Comparison of ENCODE assay signal across 8 mouse cellular contexts in the genomic region with DNA sequence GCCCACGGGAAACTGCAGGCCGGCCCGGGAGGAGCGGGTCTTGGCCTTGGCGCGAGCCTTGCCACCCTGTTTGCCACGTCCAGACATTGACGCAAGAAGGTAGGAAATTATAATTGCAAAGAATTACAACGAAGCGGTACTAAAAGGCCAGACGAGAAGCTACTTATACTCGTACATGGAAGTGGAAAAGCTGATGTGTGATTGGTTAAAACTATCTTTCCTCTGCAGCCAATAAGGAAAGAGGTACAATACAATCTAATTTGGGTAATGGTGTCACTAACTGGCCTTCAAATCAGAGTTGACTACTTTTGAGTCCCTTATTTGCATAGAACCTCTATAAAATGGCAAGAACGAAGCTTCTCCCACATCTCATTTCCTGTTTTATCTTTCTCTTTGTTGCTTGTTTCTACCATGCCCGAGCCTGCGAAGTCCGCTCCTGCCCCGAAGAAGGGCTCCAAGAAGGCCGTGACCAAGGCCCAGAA. TPM values are rescaled to one million over a fixed set of nuclear protein-coding genes. Genes with fewer than 3 reads are reported as not detected.
DNase-seq lines count a peak whose midpoint lies in the region; ATAC-seq and TF ChIP-seq lines count a peak whose summit lies in the region.

A gene (minus strand): TSS at position 199 of the 482 bp plus-strand sequence.
A gene (plus strand): TSS at position 375 of the 482 bp plus-strand sequence.

- peak; percentile 89 for DNase-seq in CD4-positive, CD25-positive, alpha-beta regulatory T cell, adult 2 months (ENCODE audit: low read depth, low spot score)
- peak; percentile 53 for DNase-seq in adrenal gland, postnatal 36 days
- DNase-seq in embryonic facial prominence, embryonic 14.5 days (ENCODE audit: low spot score) = peak; percentile 98
- peak; percentile 85 to 94 for DNase-seq in heart, adult 9 months (ENCODE audit: low spot score in 2 of 2)
- peak; percentile 74 for DNase-seq in kidney, adult 9 months
- DNase-seq in limb, embryonic 14.5 days (ENCODE audit: low spot score) = peak; percentile 96
- DNase-seq in splenic B cell, adult 2 months (ENCODE audit: low read depth, low spot score) = peak; percentile 95

- H3K4me1 ChIP-seq in embryonic facial prominence, embryonic 14.5 days (ENCODE audit: control insufficient read depth, insufficient read depth, low read length) = 0 out of 2 replicates have a peak, but pooled peaks cover 4% of the 10 kb centered on the region
- H3K4me1 ChIP-seq in limb, embryonic 14.5 days (ENCODE audit: control insufficient read depth, insufficient read depth, low read length) = peaks cover 13% of the 10 kb centered on the region; the same call in 1 of the 2 replicates
- peaks cover 28% of the 10 kb centered on the region for H3K4me1 ChIP-seq in midbrain, embryonic 15.5 days

- H3K27ac ChIP-seq in embryonic facial prominence, embryonic 14.5 days (replicated peaks; ENCODE audit: low read depth, low read length) = peak within 1 kb of the TSS; percentile 95
- peak within 1 kb of the TSS; percentile 93 for H3K27ac ChIP-seq in limb, embryonic 14.5 days (replicated peaks; ENCODE audit: low read depth, low read length)
- H3K27ac ChIP-seq in midbrain, embryonic 15.5 days = peak within 1 kb of the TSS; percentile 96

- peak within 1 kb of the TSS; percentile 52 for H3K4me3 ChIP-seq in embryonic facial prominence, embryonic 14.5 days (ENCODE audit: low read depth, low read length)
- peak within 1 kb of the TSS; percentile 40 for H3K4me3 ChIP-seq in limb, embryonic 14.5 days (replicated peaks; ENCODE audit: low read length)
- H3K4me3 ChIP-seq in midbrain, embryonic 15.5 days = peak within 1 kb of the TSS; percentile 45

- peak; percentile 33; the same call in 1 of the 2 replicates for TF ChIP-seq POLR2A in limb, embryonic 14.5 days (IDR thresholded peaks at IDR 0.05; ENCODE audit: borderline replicate concordance, extremely low read depth, insufficient read depth, insufficient read length)

- ATAC-seq in embryonic facial prominence, embryonic 14.5 days (ENCODE audit: low read depth) = peak; percentile 90
- peak; percentile 89 for ATAC-seq in limb, embryonic 14.5 days (ENCODE audit: low FRiP score, low read depth)
- ATAC-seq in midbrain, embryonic 15.5 days (replicated peaks) = peak; percentile 95

- H3K9me3 ChIP-seq in embryonic facial prominence, embryonic 14.5 days (ENCODE audit: control insufficient read depth, low read length) = no peaks in the 10 kb centered on the region
- no peaks in the 10 kb centered on the region for H3K9me3 ChIP-seq in limb, embryonic 14.5 days (ENCODE audit: control insufficient read depth, low read length)
- no peaks in the 10 kb centered on the region for H3K9me3 ChIP-seq in midbrain, embryonic 15.5 days

- under 1% methylated on average over 18 of the region's 18 CpGs for WGBS in embryonic facial prominence, embryonic 14.5 days
- under 1% methylated on average over 17 of the region's 18 CpGs for WGBS in limb, embryonic 14.5 days
- under 1% methylated on average over 18 of the region's 18 CpGs for whole genome bisulfite sequencing in midbrain, embryonic 15.5 days

- peak within 1 kb of the TSS; percentile 76 for H3K9ac ChIP-seq in embryonic facial prominence, embryonic 14.5 days (ENCODE audit: low read depth, low read length)
- H3K9ac ChIP-seq in limb, embryonic 14.5 days (ENCODE audit: low read depth, low read length, severe bottlenecking) = peak within 1 kb of the TSS; percentile 57
- H3K9ac ChIP-seq in midbrain, embryonic 15.5 days = peak within 1 kb of the TSS; percentile 65

- no peaks in the 10 kb centered on the region for H3K27me3 ChIP-seq in embryonic facial prominence, embryonic 14.5 days (replicated peaks; ENCODE audit: control insufficient read depth, insufficient read depth, low read length)
- H3K27me3 ChIP-seq in limb, embryonic 14.5 days (ENCODE audit: control insufficient read depth, insufficient read depth, low read length) = no peaks in the 10 kb centered on the region
- no peaks in the 10 kb centered on the region for H3K27me3 ChIP-seq in midbrain, embryonic 15.5 days (replicated peaks)
- H3K27me3 ChIP-seq in splenic B cell, adult 2 months (ENCODE audit: control insufficient read depth, insufficient read depth, low read length, poor library complexity, severe bottlenecking) = no peaks in the 10 kb centered on the region

- H3K4me2 ChIP-seq in embryonic facial prominence, embryonic 14.5 days (ENCODE audit: low read depth, low read length) = peak within 1 kb of the TSS; percentile 75
- peak within 1 kb of the TSS; percentile 56 for H3K4me2 ChIP-seq in limb, embryonic 14.5 days (replicated peaks; ENCODE audit: low read depth, low read length, severe bottlenecking)
- H3K4me2 ChIP-seq in midbrain, embryonic 15.5 days = peak within 1 kb of the TSS; percentile 75

- no peaks in the 10 kb centered on the region for H3K36me3 ChIP-seq in embryonic facial prominence, embryonic 14.5 days (ENCODE audit: control insufficient read depth, insufficient read depth, low read length)
- H3K36me3 ChIP-seq in limb, embryonic 14.5 days (ENCODE audit: control insufficient read depth, insufficient read depth, low read length) = no peaks in the 10 kb centered on the region
- no peaks in the 10 kb centered on the region for H3K36me3 ChIP-seq in midbrain, embryonic 15.5 days (replicated peaks)
- H3K36me3 ChIP-seq in splenic B cell, adult 2 months (ENCODE audit: control insufficient read depth, insufficient read depth, low read length, poor library complexity, severe bottlenecking) = no peaks in the 10 kb centered on the region

RNA-seq across cellular contexts. Expression of the first gene that starts in this region (rescaled TPM):
- 1 to 10 TPM; 9.2 to 9.6 TPM for total RNA-seq in adrenal gland, postnatal 36 days (2021)
- 93.4 and 108 TPM in 2 replicates for polyA plus RNA-seq in embryonic facial prominence, embryonic 14.5 days (2014; fragmentation: Nextera tagmentation; extraction: Ambion mirVana)
- polyA plus RNA-seq in limb, embryonic 14.5 days (2012; rRNA removed) = 19.8 and 35.0 TPM in 2 replicates
- 103 and 109 TPM in 2 replicates for polyA plus RNA-seq in limb, embryonic 14.5 days (2014; fragmentation: Nextera tagmentation; extraction: Ambion mirVana)
- polyA plus RNA-seq in midbrain, embryonic 15.5 days (2015; fragmentation: Nextera tagmentation; extraction: Ambion mirVana) = 14.8 and 15.4 TPM in 2 replicates

RNA-seq across cellular contexts. Expression of the second gene that starts in this region (rescaled TPM):
- 100 to 1,000 TPM; 105 to 116 TPM for total RNA-seq in adrenal gland, postnatal 36 days (2021)
- 5.1 and 5.3 TPM in 2 replicates for polyA plus RNA-seq in embryonic facial prominence, embryonic 14.5 days (2014; fragmentation: Nextera tagmentation; extraction: Ambion mirVana)
- polyA plus RNA-seq in limb, embryonic 14.5 days (2012; rRNA removed) = 38.9 and 60.8 TPM in 2 replicates
- polyA plus RNA-seq in limb, embryonic 14.5 days (2014; fragmentation: Nextera tagmentation; extraction: Ambion mirVana) = 6.9 and 10.0 TPM in 2 replicates
- 2.6 and 4.0 TPM in 2 replicates for polyA plus RNA-seq in midbrain, embryonic 15.5 days (2015; fragmentation: Nextera tagmentation; extraction: Ambion mirVana)

Comparison
In these comparisons a context has a peak if more than half of its experiments do, and no peak if none do; other contexts are left out.
1. Peak in every context shown above with its lines: DNase-seq, ATAC-seq, H3K4me3 ChIP-seq and H3K27ac ChIP-seq.